Mouse (Mus musculus) lung, embryonic 15.5 days (tissue): ENCODE results near the gene Ccdc60. TPM values are rescaled to one million over a fixed set of nuclear protein-coding genes. Genes with fewer than 3 reads are reported as not detected.

Source experiments
- ATAC-seq: fragments of 200-750 bp; cut with Nextera tagmentation; 2 replicates; pipeline ENCODE4 v1.8.0; 2017; ENCODE audit warnings: moderate number of reproducible peaks, borderline replicate concordance; ENCODE audit not compliant: low FRiP score, low TSS enrichment; ENCODE audit errors: extremely low read depth
- H3K27ac ChIP-seq: fragments of 300-500 bp; sonication (generic); 2 replicates; pipeline ENCODE4 v1.5.1; 2015; ENCODE audit warnings: moderate library complexity, mild to moderate bottlenecking, inconsistent platforms
- H3K27me3 ChIP-seq: fragments of 300-500 bp; sonication (generic); 2 replicates; pipeline ENCODE4 v1.6.1; 2015; ENCODE audit warnings: inconsistent platforms
- H3K36me3 ChIP-seq: fragments of 300-500 bp; sonication (generic); 2 replicates; pipeline ENCODE4 v1.6.1; 2015; ENCODE audit warnings: inconsistent platforms
- H3K4me1 ChIP-seq: fragments of 300-500 bp; sonication (generic); 2 replicates; pipeline ENCODE4 v1.6.1; 2015; ENCODE audit warnings: inconsistent platforms
- H3K4me2 ChIP-seq: fragments of 300-500 bp; sonication (generic); 2 replicates; pipeline ENCODE4 v1.6.1; 2015; ENCODE audit warnings: inconsistent platforms, mild to moderate bottlenecking, moderate library complexity
- H3K4me3 ChIP-seq: fragments of 300-500 bp; sonication (generic); 2 replicates; pipeline ENCODE4 v1.5.1; 2015; ENCODE audit warnings: mild to moderate bottlenecking, inconsistent platforms
- H3K9ac ChIP-seq: fragments of 300-500 bp; sonication (generic); 2 replicates; pipeline ENCODE4 v1.6.1; 2015; ENCODE audit warnings: inconsistent platforms
- H3K9me3 ChIP-seq: fragments of 300-500 bp; sonication (generic); 2 replicates; pipeline ENCODE4 v1.6.1; 2016; ENCODE audit warnings: inconsistent platforms
- WGBS: fragments of 180-500 bp; shearing (Covaris S2); methylation state at CpG from one replicate; pipeline ENCODE4 v1.1.7; 2015; 5-methylcytosine and 5-hydroxymethylcytosine counted together
- polyA plus RNA-seq: library from polyadenylated mRNA; unstranded; fragments of >200 nt; fragmentation: Nextera tagmentation; extraction: Ambion mirVana; gene quantifications from 2 replicates; pipeline ENCODE4 v1.2.1, GENCODE M21; 2015

The Ccdc60 gene
- polyA plus RNA-seq, 1 experiment from 2014 or later: 1.0 TPM

GRCm38 (mm10) chr5:116108651-116109050 is 180.1 kb downstream of the Ccdc60 start:
- Histone ChIP-seq H3K9me3 (no peaks in the 10 kb centered on the region), H3K27me3 (no peaks in the 10 kb centered on the region), H3K4me1 (no peaks in the 10 kb centered on the region), H3K9ac (no peak overlapping the region), H3K4me2 (no peak overlapping the region), H3K36me3 (no peaks in the 10 kb centered on the region), H3K4me3 (no peak overlapping the region), H3K27ac (no peak overlapping the region)
- WGBS: 85% methylated on average over 10 of the region's 10 CpGs
- no peak for ATAC-seq

GRCm38 (mm10) chr5:116084231-116084630 is 204.6 kb downstream of the Ccdc60 start:
- Histone ChIP-seq H3K36me3 (no peaks in the 10 kb centered on the region), H3K4me1 (no peaks in the 10 kb centered on the region), H3K27me3 (peaks cover 25% of the 10 kb centered on the region), H3K27ac (no peak overlapping the region), H3K9me3 (no peaks in the 10 kb centered on the region), H3K9ac (no peak overlapping the region), H3K4me2 (no peak overlapping the region), H3K4me3 (no peak overlapping the region)
- no peak for ATAC-seq
- 84% methylated on average over 6 of the region's 6 CpGs for WGBS

DNA sequence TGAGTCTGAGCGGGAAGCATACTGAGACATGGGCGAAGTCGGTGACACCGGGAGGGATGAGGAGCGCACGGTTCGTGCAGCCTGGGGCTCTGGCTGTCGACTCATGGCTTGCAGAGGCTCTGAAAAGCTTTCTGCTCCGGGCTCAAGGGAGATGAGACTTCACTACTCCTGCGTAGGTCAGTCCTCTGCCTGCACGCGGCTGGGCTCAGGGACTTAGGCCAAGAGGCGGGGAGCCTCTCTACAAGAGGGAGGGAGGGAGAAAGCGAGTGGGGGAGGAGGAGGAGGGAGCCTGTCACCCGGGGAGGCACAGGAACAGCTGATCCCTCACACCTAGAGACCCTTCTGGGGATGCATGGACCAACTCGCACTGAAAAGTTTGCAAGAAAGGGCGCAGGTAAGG is 205.7 kb downstream of the Ccdc60 start, which contains the start of gene Tmem233:
Gene Tmem233, minus strand, starts transcription at position 164 of the 400 bp plus-strand sequence.
- H3K36me3 ChIP-seq: no peaks in the 10 kb centered on the region
- H3K9me3 ChIP-seq: no peaks in the 10 kb centered on the region
- H3K27ac ChIP-seq: no peak within 1 kb of the TSS
- no peak within 1 kb of the TSS; the same call in 1 of the 2 replicates for H3K4me2 ChIP-seq
- WGBS: 10% methylated on average over 17 of the region's 17 CpGs
- H3K27me3 ChIP-seq: peaks cover 25% of the 10 kb centered on the region
- ATAC-seq: no peak
- H3K4me1 ChIP-seq: no peaks in the 10 kb centered on the region
- H3K9ac ChIP-seq: no peak within 1 kb of the TSS
- no peak within 1 kb of the TSS for H3K4me3 ChIP-seq

GRCm38 (mm10) chr5:116082241-116082900 is 206.4 kb downstream of the Ccdc60 start:
- 33% methylated on average over 17 of the region's 17 CpGs for WGBS
- H3K9me3 ChIP-seq: no peaks in the 10 kb centered on the region
- H3K4me2 ChIP-seq: no peak overlapping the region
- no peak; the same call in 1 of the 2 replicates for ATAC-seq
- no peaks in the 10 kb centered on the region for H3K4me1 ChIP-seq
- no peak overlapping the region for H3K9ac ChIP-seq
- H3K36me3 ChIP-seq: no peaks in the 10 kb centered on the region
- H3K27ac ChIP-seq: no peak overlapping the region
- H3K4me3 ChIP-seq: no peak overlapping the region
- peaks cover 25% of the 10 kb centered on the region for H3K27me3 ChIP-seq

DNA sequence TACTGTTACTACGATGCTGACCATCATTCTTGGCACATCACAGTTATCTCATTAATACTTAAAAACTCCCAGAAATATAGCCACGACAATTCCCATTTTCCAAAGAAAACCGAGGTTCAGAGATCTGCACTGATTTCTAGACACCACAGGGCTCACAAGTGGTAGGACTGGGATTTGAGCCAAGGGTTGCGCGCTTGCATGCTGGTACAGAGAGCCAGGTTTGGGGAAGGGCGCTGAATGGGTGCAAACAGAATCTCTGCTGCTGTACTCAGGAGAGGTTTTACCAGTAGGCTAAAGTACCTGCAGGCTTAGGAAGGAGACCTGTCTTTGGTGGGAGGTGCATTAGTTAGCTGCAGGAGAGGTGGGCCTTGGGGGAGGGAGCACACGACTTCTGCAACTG is 207.2 kb downstream of the Ccdc60 start:
- Histone ChIP-seq H3K27ac (no peak overlapping the region), H3K9ac (no peak overlapping the region), H3K27me3 (peaks cover 25% of the 10 kb centered on the region), H3K4me2 (no peak overlapping the region), H3K4me1 (no peaks in the 10 kb centered on the region), H3K4me3 (no peak overlapping the region), H3K9me3 (no peaks in the 10 kb centered on the region), H3K36me3 (no peaks in the 10 kb centered on the region)
- 72% methylated on average over 7 of the region's 7 CpGs for WGBS
- no peak for ATAC-seq

- H3K27me3 ChIP-seq: peaks cover 25% of the 10 kb centered on the region
Observed at GRCm38 (mm10) chr5:116080736-116081135, 208.0 kb downstream of the Ccdc60 start.

More at GRCm38 (mm10) chr5:116080736-116081135, 208.0 kb downstream of the Ccdc60 start:
- WGBS: 47% methylated on average over 6 of the region's 6 CpGs
- no peak overlapping the region for H3K27ac ChIP-seq
- no peak overlapping the region for H3K4me3 ChIP-seq
- no peak for ATAC-seq
- H3K36me3 ChIP-seq: no peaks in the 10 kb centered on the region
- no peaks in the 10 kb centered on the region for H3K4me1 ChIP-seq
- H3K9me3 ChIP-seq: no peaks in the 10 kb centered on the region
- no peak overlapping the region for H3K9ac ChIP-seq
- H3K4me2 ChIP-seq: no peak overlapping the region

Other genes starting within 250 kb of the Ccdc60 start
- 0.13 and 0.19 TPM in 2 replicates for gene Tmem233, start 205.7 kb downstream of the Ccdc60 start, polyA plus RNA-seq
- gene Hspb8, start 133.9 kb upstream of the Ccdc60 start, polyA plus RNA-seq: 15.7 and 16.0 TPM in 2 replicates